In genomic region chr3:154332941-154333340, GRCm38 (mm10) we compare ENCODE assay signal across 16 mouse cellular contexts. TPM values are rescaled to one million over a fixed set of nuclear protein-coding genes. Genes with fewer than 3 reads are reported as not detected.
DNase-seq lines count a peak whose midpoint lies in the region; ATAC-seq and TF ChIP-seq lines count a peak whose summit lies in the region.
"Had no signal": no experiment of that assay in that cellular context is flagged by ENCODE, and none has a peak within 500 bp of the region (broad histone marks: within the 10 kb centered on the region; RNA-seq: fewer than 3 reads in every experiment).

No protein-coding gene starts in this region.

- peaks cover 33% of the 10 kb centered on the region for H3K4me1 ChIP-seq in forebrain, embryonic 13.5 days
- peaks cover 30% of the 10 kb centered on the region for H3K4me1 ChIP-seq in forebrain, embryonic 15.5 days
- H3K4me1 ChIP-seq in lung, embryonic 14.5 days (ENCODE audit: insufficient read depth) = no peaks in the 10 kb centered on the region
- H3K4me1 ChIP-seq in embryonic facial prominence, embryonic 10.5 days = peaks cover 33% of the 10 kb centered on the region
- H3K4me1 ChIP-seq in limb, embryonic 10.5 days = peaks cover 32% of the 10 kb centered on the region

- no peak overlapping the region for H3K27ac ChIP-seq in forebrain, embryonic 13.5 days
- no peak overlapping the region for H3K27ac ChIP-seq in forebrain, embryonic 15.5 days (replicated peaks)
- H3K27ac ChIP-seq in lung, embryonic 14.5 days (ENCODE audit: low read depth) = no peak overlapping the region
- peak overlapping the region; percentile 94 for H3K27ac ChIP-seq in embryonic facial prominence, embryonic 10.5 days (replicated peaks)
- H3K27ac ChIP-seq in limb, embryonic 10.5 days = no peak overlapping the region
- H3K27ac ChIP-seq: liver, embryonic 14.5 days had no signal

- H3K9ac ChIP-seq in forebrain, embryonic 13.5 days = 0 out of 2 replicates have a peak overlapping the region, but pooled peaks have one; percentile 3
- H3K9ac ChIP-seq in forebrain, embryonic 15.5 days (replicated peaks) = no peak overlapping the region
- H3K9ac ChIP-seq in lung, embryonic 14.5 days = no peak overlapping the region
- H3K9ac ChIP-seq: liver, embryonic 14.5 days had no signal

- H3K27me3 ChIP-seq in forebrain, embryonic 13.5 days = peaks cover 88% of the 10 kb centered on the region
- H3K27me3 ChIP-seq in forebrain, embryonic 15.5 days = peaks cover 53% of the 10 kb centered on the region
- peaks cover 92% of the 10 kb centered on the region for H3K27me3 ChIP-seq in lung, embryonic 14.5 days (ENCODE audit: insufficient read depth, low read length)
- H3K27me3 ChIP-seq in embryonic facial prominence, embryonic 10.5 days (replicated peaks; ENCODE audit: low read depth, poor library complexity, severe bottlenecking) = peaks cover 100% of the 10 kb centered on the region
- H3K27me3 ChIP-seq in limb, embryonic 10.5 days (ENCODE audit: low read depth, poor library complexity, severe bottlenecking) = peaks cover 100% of the 10 kb centered on the region

- H3K9me3 ChIP-seq in forebrain, embryonic 13.5 days (replicated peaks) = no peaks in the 10 kb centered on the region
- no peaks in the 10 kb centered on the region for H3K9me3 ChIP-seq in forebrain, embryonic 15.5 days
- no peaks in the 10 kb centered on the region for H3K9me3 ChIP-seq in lung, embryonic 14.5 days (ENCODE audit: low read depth, low read length)
- no peaks in the 10 kb centered on the region for H3K9me3 ChIP-seq in embryonic facial prominence, embryonic 10.5 days
- no peaks in the 10 kb centered on the region for H3K9me3 ChIP-seq in limb, embryonic 10.5 days (replicated peaks)

- no peak for ATAC-seq in forebrain, embryonic 13.5 days
- no peak for ATAC-seq in forebrain, embryonic 15.5 days (replicated peaks)
- ATAC-seq in lung, embryonic 14.5 days (ENCODE audit: insufficient read depth) = no peak
- ATAC-seq: inflammation-experienced regulatory T-cells, adult 6 months had no signal

- DNase-seq in lung, embryonic 14.5 days = peak; percentile 20
- no peak for DNase-seq in lung, postnatal 25 days (ENCODE audit: low spot score)
- peak; percentile 54 for DNase-seq in embryonic facial prominence, embryonic 10.5 days (ENCODE audit: low spot score)
- DNase-seq in limb, embryonic 10.5 days (ENCODE audit: low spot score) = peak; percentile 61
- DNase-seq in gastrocnemius, postnatal 25 days = no peak
- DNase-seq: adrenal gland, postnatal 25 days; lung, postnatal 14 days had no signal

- TF ChIP-seq CTCF in lung, embryonic 14.5 days (IDR thresholded peaks at IDR 0.05; ENCODE audit: low read depth) = no peak

- H3K4me2 ChIP-seq in forebrain, embryonic 13.5 days = no peak overlapping the region
- H3K4me2 ChIP-seq in forebrain, embryonic 15.5 days (replicated peaks) = no peak overlapping the region
- H3K4me2 ChIP-seq in lung, embryonic 14.5 days = no peak overlapping the region

- 1% methylated on average over 15 of the region's 15 CpGs for WGBS in forebrain, embryonic 13.5 days
- WGBS in forebrain, embryonic 15.5 days = 2% methylated on average over 15 of the region's 15 CpGs
- 3% methylated on average over 15 of the region's 15 CpGs for WGBS in lung, embryonic 14.5 days
- under 1% methylated on average over 15 of the region's 15 CpGs for WGBS in embryonic facial prominence, embryonic 10.5 days
- WGBS in limb, embryonic 10.5 days = 2% methylated on average over 15 of the region's 15 CpGs

- no peaks in the 10 kb centered on the region for H3K36me3 ChIP-seq in forebrain, embryonic 13.5 days (ENCODE audit: poor library complexity, severe bottlenecking)
- H3K36me3 ChIP-seq in forebrain, embryonic 15.5 days = no peaks in the 10 kb centered on the region
- no peaks in the 10 kb centered on the region for H3K36me3 ChIP-seq in lung, embryonic 14.5 days (ENCODE audit: insufficient read depth)
- no peaks in the 10 kb centered on the region for H3K36me3 ChIP-seq in embryonic facial prominence, embryonic 10.5 days (replicated peaks)
- H3K36me3 ChIP-seq in limb, embryonic 10.5 days = no peaks in the 10 kb centered on the region
- H3K36me3 ChIP-seq: G1E had no signal

- peak overlapping the region; percentile 30 for H3K4me3 ChIP-seq in forebrain, embryonic 13.5 days
- H3K4me3 ChIP-seq in forebrain, embryonic 15.5 days = no peak overlapping the region
- H3K4me3 ChIP-seq in lung, embryonic 14.5 days (ENCODE audit: low read depth, low read length) = no peak overlapping the region
- peak overlapping the region; percentile 74 for H3K4me3 ChIP-seq in embryonic facial prominence, embryonic 10.5 days
- H3K4me3 ChIP-seq in limb, embryonic 10.5 days = no peak overlapping the region

RNA-seq across cellular contexts. Expression of gene Lhx8, which starts 2.5 kb away (rescaled TPM):
- 15.7 and 24.5 TPM in 2 replicates for polyA plus RNA-seq in forebrain, embryonic 13.5 days (2015; fragmentation: Nextera tagmentation; extraction: Ambion mirVana)
- polyA plus RNA-seq in forebrain, embryonic 15.5 days (2015; fragmentation: Nextera tagmentation; extraction: Ambion mirVana) = 22.6 and 25.3 TPM in 2 replicates
- not detected in 2 replicates for polyA plus RNA-seq in lung, embryonic 14.5 days (2014; fragmentation: Nextera tagmentation; extraction: Ambion mirVana)
- polyA plus RNA-seq in embryonic facial prominence, embryonic 10.5 days (2016; fragmentation: Nextera tagmentation; extraction: Ambion mirVana) = 59.5 and 63.6 TPM in 2 replicates
- 2.6 TPM in 1 of 2 replicates, not detected in the other for polyA plus RNA-seq in limb, embryonic 10.5 days (2016; fragmentation: Nextera tagmentation; extraction: Ambion mirVana)
- total RNA-seq in gastrocnemius, postnatal 25 days (2021) = not detected
- total RNA-seq: adrenal gland, postnatal 25 days; layer of hippocampus, postnatal 14 days had no signal
- polyA plus RNA-seq: C2C12; G1E; inflammation-experienced regulatory T-cells, adult 6 months; neural tube, embryonic 14.5 days; urinary bladder, adult 2 months had no signal

Comparison
In these comparisons a context has a peak if more than half of its experiments do, and no peak if none do; other contexts are left out.
1. H3K4me3 ChIP-seq: peak in forebrain, embryonic 13.5 days (single experiment) and embryonic facial prominence, embryonic 10.5 days (single experiment); none in forebrain, embryonic 15.5 days (single experiment), lung, embryonic 14.5 days (single experiment) and limb, embryonic 10.5 days (single experiment).
2. DNase-seq: peak in lung, embryonic 14.5 days (single experiment), embryonic facial prominence, embryonic 10.5 days (single experiment) and limb, embryonic 10.5 days (single experiment); none in lung, postnatal 25 days (single experiment) and gastrocnemius, postnatal 25 days (single experiment).